Mouse (Mus musculus): Measurements from ENCODE around the gene Evi2. TPM values are rescaled to one million over a fixed set of nuclear protein-coding genes. Genes with fewer than 3 reads are reported as not detected.
A peak's percentile ranks its signal among the peaks of the same experiment; 100 is the strongest.

Evi2 gene
- total RNA-seq (2021) = under 1 TPM; 0.10 TPM
- long read RNA-seq, experiment 1 = 0 reads
- long read RNA-seq, experiment 2 = 0 reads

DNA sequence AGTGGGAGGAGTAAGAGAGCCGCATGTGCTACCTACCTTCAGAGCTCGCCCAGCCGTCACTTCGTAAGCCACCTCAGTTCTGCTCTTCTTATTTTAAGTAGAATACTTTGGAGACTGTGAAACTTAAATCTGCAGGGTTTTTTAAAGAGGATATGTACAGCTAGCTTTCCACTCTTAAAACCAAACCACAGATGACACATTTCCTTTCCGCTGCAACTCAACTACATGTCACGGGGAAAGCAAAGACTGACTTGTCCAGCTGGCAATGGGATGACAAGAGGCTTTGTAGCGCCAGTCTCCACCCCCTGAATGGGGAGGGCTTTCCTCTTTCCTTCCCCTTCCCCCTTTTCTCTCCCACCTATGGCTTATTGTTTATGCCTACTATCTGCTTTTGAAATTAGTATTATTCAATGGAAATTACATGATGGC is at the start of gene Evi2, which contains the start of gene Evi2a:
Gene Evi2, minus strand, starts transcription at position 257 of the 429 bp plus-strand sequence.
Gene Evi2a, minus strand, starts transcription at position 277 of the 429 bp plus-strand sequence.
- DNase-seq = peak in 1 of 2 experiments; percentile 6

GRCm38 (mm10) chr11:79577741-79578140 is 47.4 kb upstream of the Evi2 start:
- DNase-seq = peak; percentile 73 to 76

- DNase-seq = no peak
These were observed 45.1 kb upstream of the Evi2 start for GRCm38 (mm10) chr11:79575383-79576073.

DNA sequence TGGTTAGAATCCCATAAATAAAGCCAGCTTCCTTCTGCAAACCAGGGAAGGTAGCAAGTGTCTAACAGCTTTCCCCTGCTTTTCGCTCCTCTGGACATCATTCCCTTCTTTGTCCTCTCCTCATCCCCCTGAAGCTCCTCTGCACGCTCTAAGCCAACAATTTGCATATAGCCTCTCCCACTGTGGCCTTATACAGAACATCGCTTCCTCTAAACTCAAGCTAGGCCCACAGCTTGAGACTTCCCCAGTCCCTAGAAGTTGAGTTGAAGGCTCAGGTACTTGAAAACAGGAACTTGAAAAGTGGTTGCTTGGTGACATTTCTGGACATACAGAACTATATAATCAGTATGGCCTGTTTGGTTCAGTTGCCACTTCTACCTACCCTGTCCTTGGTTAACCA is 43.4 kb upstream of the Evi2 start:
- no peak for DNase-seq

- DNase-seq = no peak
These were observed 39.9 kb upstream of the Evi2 start for GRCm38 (mm10) chr11:79570319-79570718.

DNA sequence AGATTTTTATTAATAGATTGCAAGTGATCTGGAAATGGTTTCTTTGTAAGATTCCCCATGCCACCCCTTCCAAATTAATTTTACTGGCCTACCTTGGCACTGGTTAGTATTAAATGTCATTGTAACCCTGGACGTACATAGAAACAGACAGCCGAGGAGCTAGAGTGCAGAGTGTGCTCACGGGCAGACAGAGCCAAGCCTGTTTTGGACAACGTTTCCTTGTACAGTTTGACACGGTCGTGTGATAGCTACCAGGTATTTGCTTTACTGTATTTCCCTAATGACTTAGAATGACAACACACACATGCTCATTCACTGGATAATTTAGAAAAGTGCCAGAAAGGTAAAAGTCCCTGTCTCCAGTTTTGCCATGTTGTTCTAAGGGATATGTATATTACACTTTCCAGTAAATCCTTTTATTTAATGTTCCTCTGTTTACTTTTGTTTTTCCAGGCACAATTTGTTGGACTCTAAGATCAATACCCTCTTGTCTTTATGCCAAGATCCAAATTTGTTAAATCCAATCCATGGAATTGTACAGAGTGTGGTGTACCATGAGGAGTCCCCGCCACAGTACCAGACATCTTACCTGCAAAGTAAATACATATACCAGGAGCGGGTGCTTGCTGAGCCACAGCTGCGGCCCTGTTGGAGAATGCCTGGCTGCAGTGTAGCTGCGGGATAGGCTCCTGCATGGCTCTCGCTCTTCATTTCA is 38.0 kb upstream of the Evi2 start:
- no peak for DNase-seq

- no peak for DNase-seq
These were observed 36.6 kb upstream of the Evi2 start for GRCm38 (mm10) chr11:79566947-79567346.

- DNase-seq = no peak
These were observed 33.1 kb upstream of the Evi2 start for GRCm38 (mm10) chr11:79563493-79563892.

DNA sequence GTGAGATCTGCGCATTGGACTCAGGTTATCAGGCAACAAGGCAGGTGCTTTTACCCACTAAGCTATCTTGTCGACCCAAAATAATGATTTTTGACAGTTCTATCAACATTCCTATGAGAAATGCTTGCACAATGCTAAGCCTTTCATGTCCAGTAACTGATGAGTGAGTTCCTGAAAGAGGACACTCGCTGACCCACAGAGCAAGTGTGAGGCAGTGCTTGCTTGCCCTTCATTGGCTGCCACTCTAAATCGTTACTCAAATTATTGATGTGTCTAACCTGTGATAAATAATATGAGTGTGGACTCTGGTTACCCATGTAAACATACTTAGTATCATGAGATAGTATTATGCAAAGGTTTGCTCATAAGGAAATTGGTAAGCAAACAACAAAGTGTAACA is 30.1 kb upstream of the Evi2 start:
- DNase-seq = no peak

DNA sequence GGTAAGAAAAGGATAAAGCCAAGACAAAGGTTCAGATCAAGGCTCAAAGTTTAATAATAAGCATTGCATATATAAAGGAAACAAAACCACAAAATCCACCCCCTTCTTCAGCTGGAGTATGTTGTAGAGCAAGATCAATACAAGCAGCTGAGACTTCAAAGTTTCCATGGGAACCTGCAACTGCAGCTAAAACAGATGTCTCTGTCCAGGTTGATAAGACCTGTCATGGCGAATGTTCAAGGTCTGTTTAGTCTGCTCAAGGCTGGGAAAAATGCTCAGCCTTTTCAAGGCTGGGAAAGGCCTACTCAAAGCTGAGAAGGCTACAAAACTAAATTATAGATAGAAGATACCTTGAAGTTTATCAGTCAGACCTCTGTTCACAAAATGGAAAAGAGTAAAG is 22.2 kb upstream of the Evi2 start:
- peak in 1 of 2 experiments; percentile 15 for DNase-seq

GRCm38 (mm10) chr11:79536293-79536692 is 5.9 kb upstream of the Evi2 start:
- no peak for DNase-seq

- DNase-seq = no peak
These were observed 5.2 kb upstream of the Evi2 start for GRCm38 (mm10) chr11:79535554-79535953.

DNA sequence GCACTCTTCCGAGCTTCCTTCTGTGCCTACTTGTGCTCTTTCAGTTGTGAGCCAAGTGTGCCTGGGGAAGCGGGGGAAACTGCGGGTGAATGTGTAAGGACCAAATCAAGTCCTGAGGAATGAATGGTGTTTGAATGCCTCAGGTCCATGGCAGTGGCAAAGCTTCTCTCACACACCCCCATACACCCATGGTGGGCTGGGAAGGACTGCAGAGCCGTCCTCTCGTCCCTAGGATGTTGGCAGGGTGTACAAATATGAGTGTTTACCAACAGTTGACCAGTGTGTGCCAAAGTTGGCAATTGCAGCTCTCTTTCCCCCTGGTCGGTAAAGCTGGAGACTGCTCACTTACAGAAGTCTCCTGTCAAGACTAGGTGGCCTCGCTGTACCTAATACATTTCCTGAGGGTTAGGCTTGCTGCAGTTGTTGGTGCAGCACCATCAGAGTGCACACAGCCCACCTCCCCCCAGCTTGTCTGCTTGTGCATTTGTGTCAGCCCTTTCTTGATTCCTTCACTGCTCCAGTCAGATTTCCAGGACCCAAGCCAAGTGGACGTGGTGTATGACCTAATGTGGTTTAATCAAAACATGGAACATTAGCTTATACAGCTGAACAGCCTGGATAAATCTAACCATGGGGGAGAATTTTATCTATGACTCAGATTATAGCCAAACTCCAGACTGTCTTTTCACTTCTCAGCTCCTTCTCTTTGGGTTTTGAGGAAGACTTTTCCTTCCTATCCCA is 3.7 kb upstream of the Evi2 start:
- DNase-seq = peak; percentile 50 to 66

DNA sequence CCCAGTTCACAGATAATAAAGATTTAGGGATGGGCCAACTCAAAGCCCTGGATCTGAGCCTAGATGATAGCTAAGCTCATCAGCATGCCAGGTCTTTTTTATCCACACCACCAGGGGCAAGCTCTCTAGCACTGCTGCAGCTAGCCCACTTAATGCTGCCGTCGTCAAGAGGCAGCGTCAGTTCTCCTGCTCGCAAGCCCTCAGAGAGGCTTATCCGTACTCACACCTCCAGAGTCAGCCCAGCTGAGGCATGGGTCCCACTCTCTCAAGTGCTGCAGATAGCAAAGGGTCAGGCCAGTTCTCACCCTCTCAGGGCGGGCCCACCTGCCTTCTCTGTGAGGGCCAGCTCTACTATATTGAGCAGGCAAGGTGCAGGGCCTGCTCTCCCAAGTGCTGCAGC is 2.9 kb upstream of the Evi2 start:
- no peak for DNase-seq

DNA sequence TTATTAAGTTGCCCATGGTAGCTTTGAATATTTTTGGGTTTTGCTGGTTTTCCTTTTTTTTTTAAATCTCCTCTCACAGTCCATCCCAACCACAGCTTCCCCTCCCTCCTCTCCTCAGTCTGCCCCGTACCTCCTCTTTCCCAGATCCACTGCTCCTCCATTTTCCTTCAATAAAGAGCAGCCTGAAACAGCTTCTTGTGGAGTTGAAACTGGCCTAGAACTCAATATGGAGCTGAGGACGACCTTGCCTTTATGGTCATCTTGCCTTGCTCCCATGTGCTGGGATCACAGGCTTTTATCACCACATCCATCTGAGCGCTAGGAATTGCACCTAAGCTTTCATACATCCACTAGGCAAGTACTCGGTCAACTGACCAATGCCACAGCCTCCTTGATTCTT is 1.1 kb upstream of the Evi2 start:
- no peak for DNase-seq

GRCm38 (mm10) chr11:79530774-79531173 is 385 bp upstream of the Evi2 start:
- DNase-seq = no peak

GRCm38 (mm10) chr11:79529736-79530135 is 653 bp downstream of the Evi2 start:
- no peak for DNase-seq

GRCm38 (mm10) chr11:79529226-79529625 is 1.2 kb downstream of the Evi2 start:
- DNase-seq = no peak

- DNase-seq = peak in 1 of 2 experiments; percentile 5
These were observed 1.8 kb downstream of the Evi2 start for GRCm38 (mm10) chr11:79528601-79529000.

DNA sequence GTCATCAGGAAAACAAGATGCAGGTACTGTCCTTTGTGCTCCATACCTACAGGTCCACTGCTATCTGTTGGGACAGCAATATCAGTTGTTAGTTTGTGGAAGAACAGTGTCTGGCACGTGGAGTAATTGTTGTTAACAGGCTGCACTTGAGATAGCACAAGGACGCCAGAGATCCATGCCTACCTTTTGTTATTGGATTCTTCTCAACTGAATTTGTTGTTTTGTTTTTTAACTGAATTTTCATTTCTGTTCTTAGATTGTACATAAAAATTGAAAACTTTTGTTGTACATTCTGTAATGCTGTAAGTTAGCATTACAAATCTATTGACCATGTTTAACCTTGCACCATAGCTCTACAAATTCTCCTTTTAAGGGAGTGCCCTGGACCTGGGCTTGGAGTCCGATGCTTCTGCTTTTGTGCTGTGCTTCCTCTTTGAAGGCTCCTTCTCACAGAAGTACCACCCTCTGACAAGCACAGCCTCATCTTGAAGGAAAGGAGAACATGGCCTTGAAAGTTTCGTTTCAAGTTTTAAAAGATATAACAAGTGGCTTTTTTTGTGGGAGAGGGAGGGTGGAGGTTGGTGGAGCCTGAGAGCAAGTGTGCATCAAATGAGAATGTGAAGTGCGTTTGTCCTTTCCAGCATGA is 2.5 kb downstream of the Evi2 start:
- DNase-seq = no peak

DNA sequence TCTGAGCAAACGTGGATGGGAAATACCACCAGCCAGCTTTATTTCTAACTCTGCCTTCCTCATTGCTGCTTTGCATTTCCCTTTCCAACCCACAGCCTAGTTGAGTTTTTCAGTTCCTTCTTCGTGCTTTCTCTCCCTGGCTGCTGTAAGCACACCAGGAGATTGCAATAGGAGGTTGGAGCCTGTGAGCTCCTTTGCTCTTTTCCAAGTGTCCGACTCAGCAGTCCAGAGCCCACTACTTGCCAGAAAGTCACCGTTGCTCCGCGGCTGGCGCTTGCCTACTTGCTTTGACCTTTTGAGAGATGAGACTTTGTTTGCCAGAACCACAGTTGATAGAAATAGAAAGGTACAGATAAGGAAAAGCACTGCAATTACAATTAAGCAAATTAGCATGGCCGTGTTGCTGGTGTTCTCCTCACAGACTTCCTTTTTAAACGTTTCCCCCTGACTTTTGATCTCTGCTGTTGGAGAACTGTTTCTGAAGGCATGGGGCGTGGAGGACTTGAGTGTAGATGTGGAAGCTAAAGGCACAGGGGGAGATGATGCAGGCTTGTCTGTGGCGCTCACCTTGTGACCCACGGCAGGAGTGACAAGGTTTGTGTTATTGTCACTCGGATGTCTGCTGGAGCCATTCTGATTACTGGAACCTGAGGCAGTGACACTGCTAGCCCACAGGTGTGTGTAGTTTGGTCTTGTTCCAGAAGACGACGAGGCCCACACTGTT is 3.2 kb downstream of the Evi2 start:
- DNase-seq = peak; percentile 28

DNA sequence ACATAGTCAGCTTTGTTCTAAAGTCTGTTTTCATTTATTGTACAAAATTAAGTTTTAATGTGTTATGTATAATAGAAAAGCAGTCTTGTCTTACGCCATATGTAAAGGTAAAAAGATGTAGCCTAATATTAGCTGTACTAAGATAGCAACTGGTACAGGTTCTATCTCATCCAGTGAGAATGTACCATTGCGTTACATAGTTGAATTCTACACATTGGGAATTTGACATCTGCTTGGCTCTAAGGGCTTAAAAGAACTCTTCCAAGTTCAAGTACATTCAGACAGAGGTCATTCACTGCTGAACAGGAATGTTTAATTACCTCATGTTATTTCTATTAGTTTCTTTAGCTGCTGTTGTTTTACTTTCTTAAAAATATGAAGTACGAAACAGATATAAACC is 3.8 kb downstream of the Evi2 start:
- DNase-seq = no peak
